9 mouse cellular contexts compared by ENCODE assay signal in the genomic region with DNA sequence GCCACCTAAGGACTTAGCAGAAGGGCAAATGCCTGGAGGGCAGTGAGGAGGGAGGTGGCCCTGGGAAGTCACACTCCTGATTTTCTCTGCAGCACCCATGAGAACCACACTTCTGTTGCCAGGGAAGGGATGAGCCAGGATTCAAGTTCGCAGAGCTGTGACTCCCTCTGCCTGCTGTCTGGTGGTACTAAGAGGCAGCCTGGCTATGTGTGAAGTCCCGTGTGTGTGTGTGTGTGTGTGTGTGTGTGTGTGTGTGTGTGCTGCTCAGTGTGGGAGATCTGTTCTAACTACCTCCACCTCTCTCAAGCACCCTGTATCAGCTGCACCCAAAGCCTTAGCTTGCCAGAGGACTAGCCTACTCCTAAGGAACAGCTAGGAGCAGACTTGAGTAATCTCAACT.
DNase-seq lines count a peak whose midpoint lies in the region; ATAC-seq and TF ChIP-seq lines count a peak whose summit lies in the region.
"Had no signal": no experiment of that assay in that cellular context is flagged by ENCODE, and none has a peak within 500 bp of the region (broad histone marks: within the 10 kb centered on the region; RNA-seq: fewer than 3 reads in every experiment).

No protein-coding gene starts in this region.

- peaks cover 5% of the 10 kb centered on the region; the same call in 1 of the 2 replicates for H3K4me1 ChIP-seq in kidney, postnatal 0 days (replicated peaks; ENCODE audit: insufficient read depth, low read length)
- peaks cover 17% of the 10 kb centered on the region for H3K4me1 ChIP-seq in kidney, embryonic 14.5 days (ENCODE audit: control insufficient read depth, insufficient read depth, low read length)

- no peak overlapping the region for H3K4me3 ChIP-seq in kidney, postnatal 0 days (replicated peaks; ENCODE audit: low read depth, low read length)
- H3K4me3 ChIP-seq in kidney, embryonic 14.5 days (ENCODE audit: low read length) = no peak overlapping the region
- H3K4me3 ChIP-seq in layer of hippocampus, adult 2 months = no peak overlapping the region
- H3K4me3 ChIP-seq: limb, embryonic 13.5 days had no signal

- no peak overlapping the region for H3K27ac ChIP-seq in kidney, postnatal 0 days
- no peak overlapping the region for H3K27ac ChIP-seq in kidney, embryonic 14.5 days (ENCODE audit: low read depth, low read length)
- no peak overlapping the region for H3K27ac ChIP-seq in layer of hippocampus, adult 2 months
- H3K27ac ChIP-seq: limb, embryonic 13.5 days had no signal

- H3K9me3 ChIP-seq in kidney, postnatal 0 days (replicated peaks; ENCODE audit: low read length) = no peaks in the 10 kb centered on the region
- no peaks in the 10 kb centered on the region for H3K9me3 ChIP-seq in kidney, embryonic 14.5 days (ENCODE audit: control insufficient read depth, low read length)
- H3K9me3 ChIP-seq: limb, embryonic 13.5 days had no signal

- no peak for ATAC-seq in kidney, postnatal 0 days (replicated peaks; ENCODE audit: low FRiP score, low read depth)
- no peak for ATAC-seq in kidney, embryonic 14.5 days (ENCODE audit: low FRiP score, low TSS enrichment)
- no peak for ATAC-seq in CD4-positive, CD25-positive, alpha-beta regulatory T cell, adult 4 months

- H3K4me2 ChIP-seq in kidney, postnatal 0 days (ENCODE audit: low read length) = no peak overlapping the region
- H3K4me2 ChIP-seq in kidney, embryonic 14.5 days (replicated peaks; ENCODE audit: low read depth, low read length) = no peak overlapping the region
- H3K4me2 ChIP-seq: limb, embryonic 13.5 days had no signal

- 67% methylated on average over 2 of the region's 2 CpGs for WGBS in kidney, postnatal 0 days
- 58% methylated on average over 2 of the region's 2 CpGs for WGBS in kidney, embryonic 14.5 days

- peak; percentile 52 for TF ChIP-seq CTCF in kidney, postnatal 0 days (IDR thresholded peaks at IDR 0.05; ENCODE audit: low read depth)
- TF ChIP-seq CTCF in layer of hippocampus, adult 2 months (conservative IDR thresholded peaks at IDR 0.05) = peak; percentile 65

- no peaks in the 10 kb centered on the region for H3K27me3 ChIP-seq in kidney, postnatal 0 days (ENCODE audit: insufficient read depth, low read length)
- H3K27me3 ChIP-seq in kidney, embryonic 14.5 days (ENCODE audit: control insufficient read depth, insufficient read depth, low read length) = no peaks in the 10 kb centered on the region

- no peaks in the 10 kb centered on the region for H3K36me3 ChIP-seq in kidney, postnatal 0 days (ENCODE audit: insufficient read depth, low read length)
- no peaks in the 10 kb centered on the region for H3K36me3 ChIP-seq in kidney, embryonic 14.5 days (ENCODE audit: control insufficient read depth, insufficient read depth, low read length)
- H3K36me3 ChIP-seq: limb, embryonic 13.5 days had no signal

- H3K9ac ChIP-seq in kidney, postnatal 0 days (ENCODE audit: low read depth, low read length) = no peak overlapping the region
- H3K9ac ChIP-seq in kidney, embryonic 14.5 days (ENCODE audit: low read depth, low read length) = no peak overlapping the region
- H3K9ac ChIP-seq: limb, embryonic 13.5 days had no signal

- DNase-seq in cerebellum, adult 18-20 months = peak; percentile 32 to 34
- DNase-seq in cerebellum, adult 11 months = no peak
- DNase-seq in kidney, postnatal 0 days (ENCODE audit: low spot score) = peak; percentile 48
- peak; percentile 67 for DNase-seq in layer of hippocampus, adult 2 months (ENCODE audit: low spot score in 2 of 2)
- peak; percentile 36 for DNase-seq in retina, embryonic 14.5 days (ENCODE audit: low spot score)
- DNase-seq in neural tube, embryonic 10.5 days (ENCODE audit: extremely low spot score, low spot score) = no peak

Comparison
In these comparisons a context has a peak if more than half of its experiments do, and no peak if none do; other contexts are left out.
1. DNase-seq: peak in cerebellum, adult 18-20 months (2 of 2), kidney, postnatal 0 days (single experiment), layer of hippocampus, adult 2 months (2 of 2) and retina, embryonic 14.5 days (single experiment); none in cerebellum, adult 11 months (single experiment) and neural tube, embryonic 10.5 days (single experiment).